Mouse (Mus musculus) embryo, embryonic 9.5 days (tissue): ENCODE data around the gene Ifitm2.
"Not testable (repeated sequence)": the region's sequence is repeated elsewhere in the genome, so short reads cannot be mapped to it uniquely, and the experiment has no call there.

Source experiments
- DNase-seq: peaks from one replicate; pipeline ENCODE4 v3.0.0-alpha.2; 2017; ENCODE audit errors: extremely low spot score

Gene Ifitm2

DNA sequence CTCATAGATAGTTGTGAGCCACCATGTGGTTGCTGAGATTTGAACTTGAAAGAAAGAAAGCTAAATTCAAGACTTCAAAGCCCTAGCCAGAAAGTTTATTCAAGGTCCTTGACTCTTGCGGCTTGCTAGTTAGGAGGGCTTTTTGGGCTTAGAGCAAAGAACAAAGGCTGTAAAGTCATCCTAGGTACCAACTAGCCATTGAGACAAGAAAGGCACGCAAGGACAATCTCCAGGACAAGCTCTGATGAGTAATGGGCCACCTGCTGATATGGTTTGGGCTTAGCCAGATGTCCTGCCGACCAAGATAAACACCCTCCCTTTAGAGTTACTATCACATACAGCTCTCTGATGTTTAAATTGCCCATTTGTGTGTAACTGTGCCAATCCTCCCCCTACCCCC is 12.9 kb upstream of the Ifitm2 start:
- DNase-seq = not testable (repeated sequence)

DNA sequence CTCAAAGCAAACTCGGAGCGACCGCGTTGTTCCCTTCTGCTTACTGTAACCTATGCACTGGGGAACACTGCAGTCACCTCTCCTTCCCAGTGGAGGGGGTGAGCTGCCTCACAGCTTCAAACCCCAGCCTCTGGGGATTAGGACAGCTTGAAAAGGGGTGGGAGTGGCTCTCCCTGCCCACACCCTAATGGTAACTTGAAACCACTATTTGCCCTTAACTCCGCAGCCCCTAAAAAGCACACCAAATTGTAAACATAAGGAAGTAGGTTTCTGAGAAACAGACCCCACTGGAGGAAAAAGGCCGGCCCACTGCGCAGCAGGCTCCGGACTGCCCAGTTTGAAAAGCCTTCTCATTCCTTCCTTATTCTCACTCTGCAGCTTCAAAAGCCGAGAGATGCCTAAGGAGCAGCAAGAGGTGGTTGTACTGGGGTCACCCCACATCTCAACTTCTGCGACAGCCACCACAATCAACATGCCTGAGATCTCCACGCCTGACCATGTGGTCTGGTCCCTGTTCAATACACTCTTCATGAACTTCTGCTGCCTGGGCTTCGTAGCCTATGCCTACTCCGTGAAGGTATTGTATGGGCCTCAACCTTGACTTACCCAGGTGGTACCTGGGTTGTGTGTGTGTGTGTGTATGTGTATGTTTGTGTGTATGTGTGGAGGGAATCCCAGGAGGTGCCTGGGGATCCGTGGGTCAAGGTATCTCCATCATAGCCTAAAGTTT is 12.2 kb upstream of the Ifitm2 start:
- DNase-seq = peak; percentile 57

DNA sequence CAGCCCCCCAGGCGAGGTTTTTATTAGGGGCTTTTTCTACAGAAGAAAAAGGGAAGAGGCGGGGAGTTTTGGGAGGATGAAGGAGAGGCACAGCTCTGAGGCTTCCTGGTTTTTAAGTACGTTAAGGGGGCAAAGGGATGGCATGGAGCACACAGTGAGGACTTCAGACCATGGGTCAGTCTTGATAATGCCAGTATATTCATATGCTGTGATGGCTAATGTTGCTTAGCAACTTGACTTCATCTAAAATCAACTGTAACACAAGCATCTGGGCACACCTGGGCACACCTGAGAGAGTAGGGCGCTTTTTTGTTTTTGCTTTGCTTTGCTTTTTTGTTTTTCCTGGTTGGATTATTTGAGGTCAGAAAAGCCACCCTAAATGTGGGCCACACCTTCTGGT is 11.1 kb upstream of the Ifitm2 start, which contains the start of gene Ifitm1:
Gene Ifitm1 (plus strand): TSS at position 301 of the 400 bp plus-strand sequence.
- DNase-seq = no peak

DNA sequence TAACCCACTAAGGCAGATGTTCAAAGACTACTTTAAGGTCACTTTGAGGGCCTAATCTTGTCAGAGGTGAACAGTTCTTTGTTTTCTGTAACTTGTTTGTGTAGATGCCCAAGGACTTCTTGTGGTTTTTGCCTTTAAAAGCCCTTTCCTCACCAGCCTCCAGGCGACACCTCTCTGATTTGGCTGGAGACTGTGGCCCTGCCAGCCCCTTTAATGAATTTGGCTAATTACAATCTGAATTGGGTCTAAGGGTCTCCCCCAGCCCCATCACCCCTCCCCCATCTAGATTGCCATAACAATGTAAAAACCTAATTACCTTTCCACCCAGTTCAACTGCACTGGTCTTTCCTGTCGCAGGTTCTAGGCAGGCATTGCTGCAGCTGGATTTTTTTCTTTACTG is 6.9 kb upstream of the Ifitm2 start:
- no peak for DNase-seq

DNA sequence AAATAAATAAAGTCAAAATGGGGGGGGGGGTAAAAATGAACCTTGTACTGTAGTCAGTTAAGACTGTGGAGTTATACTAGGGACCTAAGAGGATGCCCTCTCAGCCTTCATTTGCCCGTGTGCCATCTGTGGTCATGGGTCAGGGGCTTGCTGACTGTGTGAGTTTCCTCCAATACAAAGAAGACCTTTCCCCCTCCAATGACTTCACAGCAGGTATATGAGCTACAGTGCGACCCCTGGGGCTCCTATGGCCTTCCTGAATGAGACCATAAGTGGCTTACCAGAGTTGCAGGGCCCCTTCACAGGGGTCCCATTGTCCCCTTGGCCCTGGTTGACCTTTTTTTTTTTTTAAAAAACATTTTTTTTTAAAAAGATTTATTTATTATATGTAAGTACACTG is 5.6 kb upstream of the Ifitm2 start:
- no peak for DNase-seq

DNA sequence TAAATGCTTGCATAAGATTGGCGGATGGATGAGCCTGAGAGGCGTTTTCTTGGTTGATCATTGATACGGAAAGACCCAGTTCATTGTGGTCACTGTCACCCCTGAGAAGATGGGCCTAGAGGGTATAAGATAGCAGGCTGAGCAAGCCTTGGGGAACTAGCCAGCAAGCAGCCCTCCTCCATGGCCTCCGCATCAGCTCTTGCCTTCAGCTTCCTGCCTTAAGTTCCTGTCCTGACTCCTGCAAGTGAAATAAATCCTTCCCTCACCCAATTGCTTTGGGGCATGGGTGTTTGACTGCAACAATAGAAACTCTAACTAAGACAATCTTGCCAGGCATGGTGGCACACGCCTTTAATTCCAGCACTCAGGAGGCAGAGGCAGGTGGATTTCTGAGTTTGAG is 4.2 kb upstream of the Ifitm2 start:
- no peak for DNase-seq

DNA sequence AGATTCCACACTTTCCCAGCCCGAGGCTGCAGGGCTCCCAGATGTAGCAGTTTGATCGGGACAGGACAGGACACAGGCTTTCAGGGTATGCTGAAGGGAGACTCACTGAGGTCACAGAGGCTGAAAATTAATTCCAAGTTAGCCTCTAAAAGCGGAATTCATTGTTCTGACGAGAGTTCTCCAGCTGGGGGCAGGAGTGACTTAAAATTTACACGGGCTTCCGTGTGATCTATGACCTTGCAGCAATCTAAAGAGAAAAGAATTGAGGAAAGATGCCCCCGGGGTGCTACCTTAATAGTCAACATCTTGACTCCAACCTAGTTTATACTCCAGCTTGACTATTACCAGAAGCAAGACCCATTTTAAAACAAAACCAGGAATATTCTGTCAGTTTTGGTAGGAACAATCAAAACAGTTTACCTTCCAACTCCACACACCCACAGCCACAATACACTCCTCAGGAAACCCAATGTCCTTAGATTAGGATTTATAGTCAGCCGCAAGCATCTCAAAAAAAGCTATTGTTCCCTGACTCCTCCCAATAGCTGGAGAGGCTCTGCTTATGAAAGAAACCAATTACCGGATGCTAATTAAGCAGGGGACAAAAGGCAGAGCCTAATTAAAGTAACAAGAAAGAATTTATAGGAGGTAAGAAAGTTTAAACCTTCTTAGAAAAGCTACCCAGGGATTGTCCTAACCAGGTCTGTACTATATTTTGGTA is 3.6 kb upstream of the Ifitm2 start:
- peak; percentile 61 for DNase-seq

DNA sequence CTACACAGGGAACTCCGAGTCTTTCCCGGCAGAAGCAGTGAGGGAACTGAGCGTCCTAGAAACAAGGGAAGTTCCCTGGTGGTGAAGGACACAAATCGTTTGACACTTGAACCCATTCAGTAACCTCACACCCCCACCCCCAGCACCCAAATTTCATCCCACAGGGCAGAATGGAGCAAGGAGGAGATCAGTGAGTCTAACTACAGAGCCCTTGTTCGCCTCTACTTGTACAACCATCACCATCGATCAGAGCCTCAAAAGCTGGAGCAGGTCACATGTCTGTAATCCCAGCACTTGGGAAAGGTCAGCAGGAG is 726 bp upstream of the Ifitm2 start:
- no peak for DNase-seq

DNA sequence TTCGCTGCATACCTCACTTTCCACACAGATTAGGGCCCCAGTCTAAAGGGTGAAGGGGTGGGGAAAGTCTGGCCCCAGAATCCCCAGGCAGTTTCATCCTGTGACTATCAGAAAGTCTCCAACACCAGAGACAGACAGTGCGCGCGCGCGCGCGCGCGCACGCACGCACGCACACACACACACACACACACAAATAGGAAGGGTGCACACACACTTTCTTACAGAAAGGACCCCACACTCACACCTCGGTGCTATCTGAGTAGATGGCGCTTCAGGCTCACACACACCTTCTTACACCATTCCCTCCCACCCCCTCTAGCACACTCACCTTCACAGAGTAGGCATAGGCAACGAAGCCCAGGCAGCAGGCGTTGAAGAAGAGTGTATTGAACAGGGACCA is 445 bp downstream of the Ifitm2 start:
- peak; percentile 53 for DNase-seq

DNA sequence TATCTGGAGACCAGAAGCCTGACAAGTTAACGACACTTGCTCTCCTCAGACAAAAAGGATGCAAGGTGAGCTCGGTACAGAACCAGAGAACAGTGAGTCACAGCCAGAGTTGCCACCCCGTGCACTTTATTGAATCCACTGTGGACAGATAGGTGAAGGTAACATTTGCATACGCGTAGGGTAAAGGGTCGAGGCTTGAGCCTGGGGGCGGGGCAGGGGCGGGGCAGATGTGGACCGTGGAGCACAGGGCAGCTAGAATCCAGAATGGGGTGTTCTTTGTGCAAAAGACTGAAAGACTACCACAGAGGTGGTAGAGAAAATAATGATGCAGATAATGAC is 1.1 kb downstream of the Ifitm2 start:
- DNase-seq = no peak

DNA sequence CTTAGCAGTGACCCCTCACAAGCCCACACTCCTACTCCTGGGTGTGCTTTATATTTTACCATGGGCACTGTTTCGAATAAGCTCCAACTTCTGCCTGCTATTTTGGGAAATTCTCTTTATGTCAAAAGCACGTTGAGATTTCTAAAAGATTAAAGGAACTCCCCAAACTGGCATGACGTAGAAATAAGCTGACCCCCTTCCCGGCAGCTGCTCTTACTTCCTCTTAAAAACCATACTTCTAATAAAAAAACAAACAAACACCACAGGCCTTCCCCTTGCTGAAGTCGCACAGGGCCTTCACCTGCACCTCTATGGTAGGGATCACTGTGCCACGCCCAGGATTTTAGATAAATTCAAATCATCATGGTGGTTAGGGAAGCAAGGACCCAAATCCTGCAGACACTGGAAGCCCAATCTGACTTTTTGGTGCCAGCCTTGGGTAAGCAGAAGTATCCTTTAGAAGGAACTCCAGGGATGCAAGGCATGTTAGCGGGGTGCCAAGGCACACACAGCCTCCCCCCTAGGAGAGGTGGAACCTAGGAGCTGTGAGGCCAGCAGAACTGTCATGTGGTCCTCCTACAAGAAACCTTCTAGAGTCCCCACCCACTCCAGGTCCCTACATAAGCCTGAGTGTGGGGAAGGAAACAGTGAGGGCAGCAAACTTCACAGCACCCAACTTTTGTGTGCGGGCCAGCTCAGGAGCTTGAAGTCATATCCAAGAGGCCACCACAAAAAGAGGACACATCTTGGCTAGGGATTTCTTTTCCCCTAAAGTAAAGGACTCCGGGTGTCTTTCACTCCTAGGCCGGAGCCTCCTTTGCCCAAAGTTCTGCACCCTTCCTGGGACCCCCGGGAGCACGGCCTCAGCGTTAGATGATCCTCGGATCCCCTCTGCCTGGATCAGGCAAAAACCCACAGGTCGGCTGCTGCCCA is 1.7 kb downstream of the Ifitm2 start:
- DNase-seq = no peak

DNA sequence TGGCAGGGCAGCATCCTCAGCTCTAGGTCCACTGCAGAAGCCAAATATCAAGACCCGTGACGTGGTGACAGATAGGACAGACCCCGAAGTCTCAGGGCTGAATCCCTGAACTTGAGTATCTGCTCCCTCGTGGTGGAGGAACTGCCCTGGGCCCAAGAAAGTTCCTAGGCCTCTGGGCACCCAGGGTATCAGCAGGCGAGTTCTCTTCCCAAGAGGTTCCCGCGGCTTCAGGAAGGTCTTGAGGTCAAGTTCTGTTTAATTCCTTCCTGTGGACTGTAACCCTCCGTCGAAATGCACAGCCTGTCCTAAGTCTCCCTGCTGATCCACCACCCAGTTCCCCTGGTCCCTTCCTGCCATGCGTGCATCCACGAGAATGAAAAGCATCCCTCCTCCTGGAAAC is 2.7 kb downstream of the Ifitm2 start:
- no peak for DNase-seq

DNA sequence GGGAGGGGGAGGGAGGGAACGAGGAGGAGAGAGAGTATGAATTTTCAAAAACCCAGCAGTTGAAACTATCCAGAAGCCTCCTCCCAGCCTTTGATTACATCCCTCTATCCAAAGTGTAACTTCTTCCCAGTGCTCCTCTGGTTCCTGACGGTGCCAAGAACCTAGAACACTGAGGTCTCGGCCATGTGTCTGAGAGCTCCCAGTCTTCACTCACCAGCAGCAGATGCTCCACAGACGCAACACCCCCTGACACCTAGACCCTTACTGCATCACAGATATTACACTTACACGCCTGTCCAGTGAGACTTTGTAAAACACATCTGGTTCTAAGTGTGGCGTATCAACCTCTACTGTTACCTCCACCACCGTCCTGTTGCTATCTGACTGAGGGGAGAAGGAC is 3.3 kb downstream of the Ifitm2 start:
- DNase-seq = no peak

DNA sequence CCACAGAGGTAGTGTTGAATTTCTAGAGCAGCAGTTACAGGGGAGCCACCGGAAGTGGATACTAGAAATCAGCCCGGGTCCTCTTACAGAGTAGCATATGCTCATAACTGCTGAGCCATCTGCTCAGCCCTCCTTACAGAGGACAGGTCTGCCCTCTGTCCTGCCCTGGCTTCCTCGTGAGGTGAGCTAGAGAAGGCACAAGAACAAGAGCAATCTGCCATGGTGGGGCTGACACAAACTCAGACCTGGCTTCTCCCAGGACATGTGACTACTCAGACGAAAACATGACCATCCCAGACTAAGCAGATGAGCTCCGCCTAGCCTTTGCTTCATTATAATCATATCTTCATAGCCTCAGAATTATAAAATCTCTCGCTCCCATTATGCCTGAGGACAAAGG is 4.0 kb downstream of the Ifitm2 start:
- no peak for DNase-seq

DNA sequence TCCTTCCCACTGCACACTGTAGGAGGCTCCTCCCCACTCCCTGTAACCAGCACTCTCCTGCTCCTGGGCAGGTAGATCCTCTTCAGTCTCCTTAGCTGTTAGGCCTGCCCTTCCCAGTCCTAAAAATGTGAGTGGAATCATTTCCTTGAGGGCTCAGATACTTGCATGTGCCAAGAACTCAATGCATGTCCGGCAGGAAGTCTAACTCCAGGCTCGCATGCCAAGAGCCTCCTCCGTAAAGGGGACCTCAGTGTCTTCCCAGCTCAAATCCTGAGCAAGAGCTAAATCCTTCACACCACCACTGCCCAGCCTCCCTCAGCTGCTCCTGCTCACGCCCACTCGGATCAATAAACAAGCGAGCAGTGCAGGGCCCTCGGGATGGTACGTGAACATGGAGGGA is 4.7 kb downstream of the Ifitm2 start:
- DNase-seq = no peak

DNA sequence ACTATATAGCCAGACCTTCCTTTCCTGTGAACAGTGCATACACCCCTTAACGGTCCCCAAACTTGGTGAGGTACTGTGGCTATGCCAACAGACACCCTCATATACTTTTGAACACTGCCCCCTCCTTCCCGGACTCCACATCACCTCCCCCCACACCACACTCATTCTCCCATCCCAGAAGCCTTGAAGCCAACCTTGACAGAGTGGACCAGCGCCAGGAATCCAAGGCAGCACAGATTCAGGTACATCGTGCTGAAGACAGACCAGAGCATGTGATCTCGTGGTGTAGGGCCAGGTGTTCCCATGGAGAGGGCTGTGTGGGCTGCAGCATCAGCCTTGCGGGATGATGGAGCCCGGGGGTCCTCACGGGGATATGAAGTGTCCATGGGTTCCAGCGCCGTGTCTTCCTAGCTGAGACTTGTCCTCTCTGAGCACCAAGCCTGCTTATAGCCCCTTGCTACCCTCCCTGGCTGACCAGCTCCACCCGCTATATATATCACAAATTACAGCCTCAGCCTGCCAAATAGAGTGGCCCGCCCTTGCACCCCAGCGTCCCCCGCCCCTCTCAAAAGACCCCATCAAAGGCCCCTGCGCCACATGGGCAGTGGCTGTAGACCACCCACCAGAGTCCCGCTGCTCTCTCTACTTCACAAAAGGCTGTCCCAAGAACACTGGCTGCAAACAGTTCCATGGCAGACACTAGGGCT is 5.8 kb downstream of the Ifitm2 start, which contains the start of gene Ifitm5:
Gene Ifitm5 (minus strand): TSS at position 468 of the 707 bp plus-strand sequence.
- DNase-seq = no peak

DNA sequence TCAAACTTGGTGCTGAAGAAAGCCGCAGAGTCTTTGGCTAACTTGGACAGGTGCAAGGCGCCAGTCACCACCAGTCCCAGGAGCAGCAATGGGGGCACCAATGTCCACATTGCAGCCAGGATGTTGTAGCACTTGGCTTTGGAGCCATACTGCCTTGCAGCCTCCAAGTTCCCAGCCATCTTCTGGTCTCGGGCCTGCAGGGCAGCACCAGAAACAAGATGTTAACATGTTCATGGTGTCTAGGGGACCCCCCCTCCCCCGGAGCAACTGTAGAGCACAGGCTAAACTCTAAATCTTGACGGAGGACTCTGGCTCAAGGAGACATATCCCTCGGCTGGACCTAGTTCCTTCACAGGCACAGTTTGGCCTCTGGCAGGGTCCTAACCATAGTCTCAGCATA is 6.5 kb downstream of the Ifitm2 start:
- no peak for DNase-seq

DNA sequence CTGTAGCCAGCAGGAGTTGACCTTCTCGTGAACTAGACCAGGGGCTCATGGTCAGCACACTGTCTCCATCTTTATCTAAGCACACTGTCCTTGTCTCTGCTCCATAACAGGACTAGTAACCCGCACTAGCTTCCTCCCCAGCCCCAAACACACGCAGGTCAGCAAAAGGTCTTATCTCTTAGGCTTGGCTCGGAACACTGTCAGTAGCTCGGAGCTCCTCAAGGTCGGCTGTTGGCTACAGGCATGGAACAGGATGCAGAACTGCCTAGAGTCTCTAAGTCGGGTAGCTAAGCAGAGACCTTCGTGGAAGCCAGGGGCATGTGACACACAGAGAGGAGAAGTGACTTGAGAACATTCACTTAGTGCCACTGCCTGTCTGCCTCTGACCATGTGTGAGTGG is 7.6 kb downstream of the Ifitm2 start:
- DNase-seq = no peak

DNA sequence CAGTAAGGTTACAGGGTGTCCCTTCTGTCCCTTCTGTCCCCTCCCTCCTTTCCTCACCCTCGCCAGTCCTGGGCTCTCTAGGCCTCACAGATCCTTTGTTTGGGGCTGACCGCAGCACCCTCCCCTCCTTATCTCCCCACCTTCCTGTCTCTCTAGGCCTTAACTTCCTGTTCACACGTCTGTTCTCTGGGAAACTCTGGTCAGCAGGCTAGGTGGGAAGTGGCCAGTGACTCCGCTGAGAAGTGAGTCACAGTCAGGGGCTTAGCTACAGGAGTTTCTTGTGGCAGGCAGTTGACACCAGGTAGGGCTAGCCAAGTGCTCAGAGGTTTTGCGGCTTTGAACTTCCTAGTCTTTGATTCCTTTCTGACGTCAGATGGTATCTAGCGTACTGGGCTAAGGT is 8.8 kb downstream of the Ifitm2 start:
- no peak for DNase-seq

DNA sequence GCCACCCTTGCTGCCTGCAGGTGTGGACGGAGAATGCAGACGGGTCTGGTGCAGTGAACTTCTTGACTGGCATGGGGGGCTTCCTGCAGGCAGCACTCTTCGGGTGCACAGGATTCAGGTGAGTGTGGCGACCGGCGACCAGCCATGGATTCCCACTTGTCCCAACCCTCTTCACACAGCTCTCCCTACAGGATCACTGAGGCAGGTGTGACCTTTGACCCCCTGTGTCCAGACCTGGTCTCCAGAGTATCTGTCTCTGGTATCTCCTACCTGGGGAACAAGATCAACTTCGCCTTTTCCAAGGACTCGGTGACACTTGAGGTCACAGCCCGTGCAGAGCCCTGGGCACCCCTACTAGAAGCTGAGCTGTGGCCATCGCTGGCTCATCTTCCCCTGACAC is 9.5 kb downstream of the Ifitm2 start:
- no peak for DNase-seq

DNA sequence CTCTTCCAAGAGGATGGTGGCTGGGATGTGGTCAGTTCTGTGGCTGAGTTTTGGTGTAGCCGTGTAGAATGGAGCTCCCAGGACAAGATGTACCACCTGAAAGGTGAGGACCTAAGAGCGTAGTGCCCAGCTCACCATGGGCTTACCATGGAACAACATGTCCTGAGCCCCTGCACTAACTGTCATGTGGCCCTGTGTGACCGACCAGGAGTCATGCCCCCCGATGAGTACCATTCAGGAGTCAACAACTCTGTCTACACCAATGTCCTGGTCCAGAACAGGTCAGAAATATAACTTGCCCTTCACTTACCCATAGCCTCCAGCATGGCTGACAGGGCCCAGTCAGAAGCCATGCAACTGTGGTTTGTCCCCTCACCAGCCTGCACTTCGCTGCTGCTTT is 10.5 kb downstream of the Ifitm2 start:
- DNase-seq = no peak

DNA sequence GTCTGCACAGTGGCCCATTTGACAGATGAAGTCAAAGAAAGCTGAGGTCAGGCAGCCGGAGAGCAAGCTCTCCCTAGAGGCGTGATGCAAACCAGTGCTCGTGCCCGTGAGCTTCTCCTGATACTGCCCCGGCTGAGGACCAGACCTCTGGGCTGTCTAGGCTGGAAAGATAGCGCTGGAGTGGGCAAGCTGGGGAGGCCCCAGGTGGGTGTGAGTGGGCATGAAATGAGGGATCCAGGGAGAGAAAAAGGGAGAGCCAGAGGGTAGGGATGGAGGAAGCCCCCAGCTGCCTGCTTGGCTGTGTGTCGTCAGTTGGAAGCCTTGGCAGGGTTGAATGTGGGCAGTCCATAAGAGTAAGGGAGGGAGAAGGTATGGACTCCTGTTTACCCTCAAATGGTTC is 11.6 kb downstream of the Ifitm2 start:
- no peak for DNase-seq
